Mouse (Mus musculus): Measurements from ENCODE around the gene Pcsk6. TPM values are rescaled to one million over a fixed set of nuclear protein-coding genes. Genes with fewer than 3 reads are reported as not detected.

Gene Pcsk6
- polyA plus RNA-seq, 1 experiment from 2014 or later: 4.3 TPM

- H3K27ac ChIP-seq (ENCODE audit: low read length): no peak overlapping the region
- H3K36me3 ChIP-seq (ENCODE audit: control insufficient read depth, insufficient read depth, low read length): no peaks in the 10 kb centered on the region
- 86% methylated on average over 5 of the region's 5 CpGs for WGBS
- no peak for ATAC-seq (ENCODE audit: insufficient number of reproducible peaks, insufficient read depth, low FRiP score, low read depth)
- no peaks in the 10 kb centered on the region for H3K4me1 ChIP-seq (ENCODE audit: control insufficient read depth, insufficient read depth, low read length)
- H3K4me2 ChIP-seq (replicated peaks; ENCODE audit: low read depth, low read length): no peak overlapping the region
- H3K27me3 ChIP-seq (ENCODE audit: control insufficient read depth, insufficient read depth, low read length): no peaks in the 10 kb centered on the region
- no peak overlapping the region for H3K9ac ChIP-seq (replicated peaks; ENCODE audit: low read depth, low read length)
- no peaks in the 10 kb centered on the region; the same call in 1 of the 2 replicates for H3K9me3 ChIP-seq (ENCODE audit: control insufficient read depth, low read depth, low read length)
- no peak overlapping the region for H3K4me3 ChIP-seq (ENCODE audit: low read depth, low read length)
Observed at GRCm38 (mm10) chr7:66003447-66003846, 141.9 kb downstream of the Pcsk6 start.

GRCm38 (mm10) chr7:66003865-66004638 lies 142.5 kb downstream of the Pcsk6 start:
- WGBS: 85% methylated on average over 13 of the region's 13 CpGs
- Histone ChIP-seq H3K4me2 (replicated peaks; ENCODE audit: low read depth, low read length) (no peak overlapping the region), H3K4me3 (ENCODE audit: low read depth, low read length) (no peak overlapping the region), H3K27me3 (ENCODE audit: control insufficient read depth, insufficient read depth, low read length) (no peaks in the 10 kb centered on the region), H3K27ac (ENCODE audit: low read length) (no peak overlapping the region), H3K9me3 (ENCODE audit: control insufficient read depth, low read depth, low read length) (no peaks in the 10 kb centered on the region; the same call in 1 of the 2 replicates), H3K4me1 (ENCODE audit: control insufficient read depth, insufficient read depth, low read length) (no peaks in the 10 kb centered on the region), H3K9ac (replicated peaks; ENCODE audit: low read depth, low read length) (no peak overlapping the region), H3K36me3 (ENCODE audit: control insufficient read depth, insufficient read depth, low read length) (no peaks in the 10 kb centered on the region)
- ATAC-seq (ENCODE audit: insufficient number of reproducible peaks, insufficient read depth, low FRiP score, low read depth): no peak

GRCm38 (mm10) chr7:66005066-66005465 lies 143.5 kb downstream of the Pcsk6 start:
- H3K27me3 ChIP-seq (ENCODE audit: control insufficient read depth, insufficient read depth, low read length): no peaks in the 10 kb centered on the region
- ATAC-seq (ENCODE audit: insufficient number of reproducible peaks, insufficient read depth, low FRiP score, low read depth): no peak
- H3K4me3 ChIP-seq (ENCODE audit: low read depth, low read length): no peak overlapping the region
- H3K4me1 ChIP-seq (ENCODE audit: control insufficient read depth, insufficient read depth, low read length): no peaks in the 10 kb centered on the region
- no peaks in the 10 kb centered on the region for H3K36me3 ChIP-seq (ENCODE audit: control insufficient read depth, insufficient read depth, low read length)
- H3K9ac ChIP-seq (replicated peaks; ENCODE audit: low read depth, low read length): no peak overlapping the region
- no peak overlapping the region for H3K4me2 ChIP-seq (replicated peaks; ENCODE audit: low read depth, low read length)
- no peaks in the 10 kb centered on the region for H3K9me3 ChIP-seq (ENCODE audit: control insufficient read depth, low read depth, low read length)
- no peak overlapping the region for H3K27ac ChIP-seq (ENCODE audit: low read length)
- 88% methylated on average over 10 of the region's 10 CpGs for WGBS

GRCm38 (mm10) chr7:66008161-66008891 lies 146.8 kb downstream of the Pcsk6 start:
- Histone ChIP-seq H3K4me1 (ENCODE audit: control insufficient read depth, insufficient read depth, low read length) (no peaks in the 10 kb centered on the region), H3K9ac (replicated peaks; ENCODE audit: low read depth, low read length) (no peak overlapping the region), H3K27ac (ENCODE audit: low read length) (no peak overlapping the region), H3K9me3 (ENCODE audit: control insufficient read depth, low read depth, low read length) (no peaks in the 10 kb centered on the region), H3K4me2 (replicated peaks; ENCODE audit: low read depth, low read length) (no peak overlapping the region), H3K36me3 (ENCODE audit: control insufficient read depth, insufficient read depth, low read length) (no peaks in the 10 kb centered on the region), H3K4me3 (ENCODE audit: low read depth, low read length) (no peak overlapping the region), H3K27me3 (ENCODE audit: control insufficient read depth, insufficient read depth, low read length) (no peaks in the 10 kb centered on the region)
- ATAC-seq (ENCODE audit: insufficient number of reproducible peaks, insufficient read depth, low FRiP score, low read depth): no peak
- WGBS: 72% methylated on average over 11 of the region's 11 CpGs

- WGBS: 67% methylated on average over 16 of the region's 16 CpGs
- no peak overlapping the region for H3K4me3 ChIP-seq (ENCODE audit: low read depth, low read length)
- H3K27me3 ChIP-seq (ENCODE audit: control insufficient read depth, insufficient read depth, low read length): no peaks in the 10 kb centered on the region
- H3K4me2 ChIP-seq (replicated peaks; ENCODE audit: low read depth, low read length): no peak overlapping the region
- no peaks in the 10 kb centered on the region for H3K4me1 ChIP-seq (ENCODE audit: control insufficient read depth, insufficient read depth, low read length)
- no peak for ATAC-seq (ENCODE audit: insufficient number of reproducible peaks, insufficient read depth, low FRiP score, low read depth)
- no peak overlapping the region for H3K27ac ChIP-seq (ENCODE audit: low read length)
- no peaks in the 10 kb centered on the region for H3K9me3 ChIP-seq (ENCODE audit: control insufficient read depth, low read depth, low read length)
- H3K36me3 ChIP-seq (ENCODE audit: control insufficient read depth, insufficient read depth, low read length): no peaks in the 10 kb centered on the region
- no peak overlapping the region for H3K9ac ChIP-seq (replicated peaks; ENCODE audit: low read depth, low read length)
Observed at GRCm38 (mm10) chr7:66008892-66009273, 147.3 kb downstream of the Pcsk6 start.

- Histone ChIP-seq H3K9ac (replicated peaks; ENCODE audit: low read depth, low read length) (no peak overlapping the region), H3K27ac (ENCODE audit: low read length) (no peak overlapping the region), H3K36me3 (ENCODE audit: control insufficient read depth, insufficient read depth, low read length) (no peaks in the 10 kb centered on the region), H3K4me1 (ENCODE audit: control insufficient read depth, insufficient read depth, low read length) (no peaks in the 10 kb centered on the region), H3K27me3 (ENCODE audit: control insufficient read depth, insufficient read depth, low read length) (no peaks in the 10 kb centered on the region), H3K4me2 (replicated peaks; ENCODE audit: low read depth, low read length) (no peak overlapping the region), H3K9me3 (ENCODE audit: control insufficient read depth, low read depth, low read length) (no peaks in the 10 kb centered on the region), H3K4me3 (ENCODE audit: low read depth, low read length) (no peak overlapping the region)
- ATAC-seq (ENCODE audit: insufficient number of reproducible peaks, insufficient read depth, low FRiP score, low read depth): no peak
- 76% methylated on average over 6 of the region's 6 CpGs for WGBS
Observed at GRCm38 (mm10) chr7:66010518-66010917, 149.0 kb downstream of the Pcsk6 start.

GRCm38 (mm10) chr7:66027747-66028146 lies 166.2 kb downstream of the Pcsk6 start:
- 78% methylated on average over 2 of the region's 2 CpGs for WGBS
- Histone ChIP-seq H3K4me2 (replicated peaks; ENCODE audit: low read depth, low read length) (no peak overlapping the region), H3K27ac (ENCODE audit: low read length) (no peak overlapping the region)

GRCm38 (mm10) chr7:66028766-66029512 lies 167.4 kb downstream of the Pcsk6 start:
- no peak overlapping the region for H3K27ac ChIP-seq (ENCODE audit: low read length)
- no peak for ATAC-seq (ENCODE audit: insufficient number of reproducible peaks, insufficient read depth, low FRiP score, low read depth)
- no peak overlapping the region for H3K9ac ChIP-seq (replicated peaks; ENCODE audit: low read depth, low read length)
- no peaks in the 10 kb centered on the region for H3K36me3 ChIP-seq (ENCODE audit: control insufficient read depth, insufficient read depth, low read length)
- 67% methylated on average over 6 of the region's 6 CpGs for WGBS
- no peaks in the 10 kb centered on the region for H3K4me1 ChIP-seq (ENCODE audit: control insufficient read depth, insufficient read depth, low read length)
- H3K27me3 ChIP-seq (ENCODE audit: control insufficient read depth, insufficient read depth, low read length): no peaks in the 10 kb centered on the region
- no peak overlapping the region for H3K4me3 ChIP-seq (ENCODE audit: low read depth, low read length)
- no peaks in the 10 kb centered on the region for H3K9me3 ChIP-seq (ENCODE audit: control insufficient read depth, low read depth, low read length)
- no peak overlapping the region for H3K4me2 ChIP-seq (replicated peaks; ENCODE audit: low read depth, low read length)

More at GRCm38 (mm10) chr7:66027747-66028146, 166.2 kb downstream of the Pcsk6 start:
- H3K4me1 ChIP-seq (ENCODE audit: control insufficient read depth, insufficient read depth, low read length): no peaks in the 10 kb centered on the region
- no peaks in the 10 kb centered on the region for H3K27me3 ChIP-seq (ENCODE audit: control insufficient read depth, insufficient read depth, low read length)
- no peak for ATAC-seq (ENCODE audit: insufficient number of reproducible peaks, insufficient read depth, low FRiP score, low read depth)
- H3K9me3 ChIP-seq (ENCODE audit: control insufficient read depth, low read depth, low read length): no peaks in the 10 kb centered on the region
- H3K4me3 ChIP-seq (ENCODE audit: low read depth, low read length): no peak overlapping the region
- no peaks in the 10 kb centered on the region for H3K36me3 ChIP-seq (ENCODE audit: control insufficient read depth, insufficient read depth, low read length)
- H3K9ac ChIP-seq (replicated peaks; ENCODE audit: low read depth, low read length): no peak overlapping the region
